8 mouse cellular contexts compared by ENCODE assay signal in the genomic region with DNA sequence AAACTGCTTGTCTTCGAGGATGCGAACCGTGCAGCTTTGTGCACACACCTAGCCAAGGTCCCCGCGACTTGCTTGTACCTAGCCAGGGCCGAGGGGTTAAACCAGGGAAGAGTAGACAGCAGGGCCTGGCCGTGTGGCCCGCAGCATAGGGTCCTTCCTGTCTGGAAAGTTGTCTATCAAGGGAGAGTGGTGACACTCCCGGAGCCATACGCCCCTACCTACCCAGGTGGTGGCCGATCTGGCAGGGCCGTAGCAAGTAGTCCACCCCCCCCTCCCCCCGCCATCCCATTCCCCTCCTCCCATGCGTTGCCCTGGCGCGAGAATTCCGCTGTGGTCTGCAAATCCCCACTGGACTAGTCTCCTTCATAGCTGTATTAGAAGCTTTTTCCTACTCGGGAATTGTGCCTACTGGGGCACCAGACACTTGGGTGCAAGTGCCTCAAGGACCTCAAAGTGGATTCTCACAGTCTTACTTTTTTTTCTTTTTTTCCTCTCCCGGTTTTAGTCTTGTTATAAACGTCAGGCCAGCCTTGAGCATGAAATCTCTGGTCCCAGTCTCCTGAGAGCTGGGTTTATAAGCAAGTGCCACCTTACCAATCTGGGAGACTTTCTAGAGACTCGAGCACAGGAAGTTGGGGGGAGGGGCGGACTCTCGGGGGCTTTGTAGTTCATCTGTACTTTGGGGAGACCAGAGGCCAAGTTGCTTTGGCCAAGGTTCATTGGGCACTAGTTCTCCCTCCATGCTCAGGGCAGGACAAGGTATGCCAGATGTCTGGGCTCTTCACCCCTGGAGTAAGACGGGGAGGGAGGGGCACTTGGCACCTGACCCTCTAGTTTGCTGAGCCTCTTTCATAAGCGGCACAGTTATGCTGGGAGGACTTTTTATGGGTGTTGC. TPM values are rescaled to one million over a fixed set of nuclear protein-coding genes. Genes with fewer than 3 reads are reported as not detected.
A peak's percentile ranks its signal among the peaks of the same experiment; 100 is the strongest.
DNase-seq lines count a peak whose midpoint lies in the region; ATAC-seq lines count a peak whose summit lies in the region.

No protein-coding gene starts in this region.

- H3K36me3 ChIP-seq in forebrain, embryonic 16.5 days (ENCODE audit: control insufficient read depth, insufficient read depth) = no peaks in the 10 kb centered on the region
- peaks cover 4% of the 10 kb centered on the region; the same call in 1 of the 2 replicates for H3K36me3 ChIP-seq in intestine, embryonic 14.5 days (ENCODE audit: control insufficient read depth, insufficient read depth, low read length)
- H3K36me3 ChIP-seq in liver, embryonic 16.5 days (ENCODE audit: control insufficient read depth, insufficient read depth) = no peaks in the 10 kb centered on the region
- no peaks in the 10 kb centered on the region; the same call in 1 of the 2 replicates for H3K36me3 ChIP-seq in neural tube, embryonic 12.5 days

- H3K27me3 ChIP-seq in forebrain, embryonic 16.5 days (replicated peaks; ENCODE audit: control insufficient read depth, insufficient read depth, low read length) = no peaks in the 10 kb centered on the region
- no peaks in the 10 kb centered on the region for H3K27me3 ChIP-seq in intestine, embryonic 14.5 days (replicated peaks; ENCODE audit: control insufficient read depth, insufficient read depth, low read length)
- no peaks in the 10 kb centered on the region for H3K27me3 ChIP-seq in liver, embryonic 16.5 days (ENCODE audit: control insufficient read depth, insufficient read depth, low read depth, low read length)
- H3K27me3 ChIP-seq in neural tube, embryonic 12.5 days (replicated peaks) = no peaks in the 10 kb centered on the region

- ATAC-seq in forebrain, embryonic 16.5 days = peak; percentile 9; the same call in 1 of the 2 replicates
- ATAC-seq in intestine, embryonic 14.5 days (replicated peaks; ENCODE audit: low FRiP score, low TSS enrichment, low read depth) = peak; percentile 41
- peak; percentile 8 for ATAC-seq in liver, embryonic 16.5 days (ENCODE audit: low read depth)
- peak; percentile 51 for ATAC-seq in neural tube, embryonic 12.5 days (ENCODE audit: low FRiP score, low read depth)

- peak overlapping the region; percentile 92 for H3K9ac ChIP-seq in forebrain, embryonic 16.5 days (replicated peaks; ENCODE audit: low read depth, low read length)
- peak overlapping the region; percentile 93 for H3K9ac ChIP-seq in intestine, embryonic 14.5 days (ENCODE audit: low read length)
- peak overlapping the region; percentile 91 for H3K9ac ChIP-seq in liver, embryonic 16.5 days (ENCODE audit: low read depth, low read length)
- peak overlapping the region; percentile 92 for H3K9ac ChIP-seq in neural tube, embryonic 12.5 days

- H3K4me1 ChIP-seq in forebrain, embryonic 16.5 days (replicated peaks; ENCODE audit: control insufficient read depth, insufficient read depth, low read length) = peaks cover 47% of the 10 kb centered on the region
- peaks cover 23% of the 10 kb centered on the region for H3K4me1 ChIP-seq in intestine, embryonic 14.5 days (replicated peaks; ENCODE audit: control insufficient read depth, insufficient read depth, low read length)
- H3K4me1 ChIP-seq in liver, embryonic 16.5 days (ENCODE audit: control insufficient read depth, low read depth, low read length) = peaks cover 27% of the 10 kb centered on the region
- H3K4me1 ChIP-seq in neural tube, embryonic 12.5 days = peaks cover 38% of the 10 kb centered on the region

- peak overlapping the region; percentile 85 for H3K27ac ChIP-seq in forebrain, embryonic 16.5 days (ENCODE audit: low read length)
- H3K27ac ChIP-seq in intestine, embryonic 14.5 days (ENCODE audit: low read depth) = peak overlapping the region; percentile 83
- peak overlapping the region; percentile 80 for H3K27ac ChIP-seq in liver, embryonic 16.5 days (ENCODE audit: low read length)
- no peak overlapping the region for H3K27ac ChIP-seq in neural tube, embryonic 12.5 days

- H3K4me2 ChIP-seq in forebrain, embryonic 16.5 days (ENCODE audit: low read length) = peak overlapping the region; percentile 85
- H3K4me2 ChIP-seq in intestine, embryonic 14.5 days (ENCODE audit: low read length) = peak overlapping the region; percentile 86
- peak overlapping the region; percentile 82 for H3K4me2 ChIP-seq in liver, embryonic 16.5 days (ENCODE audit: low read depth, low read length)
- H3K4me2 ChIP-seq in neural tube, embryonic 12.5 days (replicated peaks) = peak overlapping the region; percentile 92

- peak overlapping the region; percentile 96 for H3K4me3 ChIP-seq in forebrain, embryonic 16.5 days (replicated peaks; ENCODE audit: low read length)
- peak overlapping the region; percentile 90 for H3K4me3 ChIP-seq in intestine, embryonic 14.5 days (ENCODE audit: low read depth, low read length)
- H3K4me3 ChIP-seq in liver, embryonic 16.5 days (ENCODE audit: low read depth, low read length) = peak overlapping the region; percentile 83
- H3K4me3 ChIP-seq in neural tube, embryonic 12.5 days = peak overlapping the region; percentile 84

- under 1% methylated on average over 25 of the region's 25 CpGs for WGBS in forebrain, embryonic 16.5 days
- WGBS in intestine, embryonic 14.5 days = 1% methylated on average over 25 of the region's 25 CpGs
- 2% methylated on average over 25 of the region's 25 CpGs for WGBS in liver, embryonic 16.5 days (ENCODE audit: insufficient replicate concordance)
- WGBS in neural tube, embryonic 12.5 days = 2% methylated on average over 25 of the region's 25 CpGs

- no peaks in the 10 kb centered on the region for H3K9me3 ChIP-seq in forebrain, embryonic 16.5 days (ENCODE audit: control insufficient read depth, low read length)
- H3K9me3 ChIP-seq in intestine, embryonic 14.5 days (ENCODE audit: control insufficient read depth, low read length) = no peaks in the 10 kb centered on the region
- no peaks in the 10 kb centered on the region for H3K9me3 ChIP-seq in liver, embryonic 16.5 days (replicated peaks; ENCODE audit: control insufficient read depth, low read length)
- no peaks in the 10 kb centered on the region for H3K9me3 ChIP-seq in neural tube, embryonic 12.5 days

- peak; percentile 42 for DNase-seq in cerebellum, adult 11-12 months
- DNase-seq in cerebellum, adult 8-10 months = no peak
- DNase-seq in adipocyte (ENCODE audit: low spot score) = peak; percentile 36
- peak; percentile 79 for DNase-seq in intestine, embryonic 14.5 days (ENCODE audit: low spot score)
- no peak for DNase-seq in frontal cortex, postnatal 10 days (ENCODE audit: low spot score in 2 of 2)

RNA-seq across cellular contexts. Expression of a gene that starts 0.9 kb away (rescaled TPM):
- polyA plus RNA-seq in forebrain, embryonic 16.5 days (2015; fragmentation: Nextera tagmentation; extraction: Ambion mirVana) = 43.7 and 52.9 TPM in 2 replicates
- 12.4 and 14.0 TPM in 2 replicates for polyA plus RNA-seq in intestine, embryonic 14.5 days (2014; fragmentation: Nextera tagmentation; extraction: Ambion mirVana)
- 19.4 and 22.5 TPM in 2 replicates for polyA plus RNA-seq in liver, embryonic 16.5 days (2015; fragmentation: Nextera tagmentation; extraction: Ambion mirVana)
- 26.0 and 27.5 TPM in 2 replicates for polyA plus RNA-seq in neural tube, embryonic 12.5 days (2016; fragmentation: Nextera tagmentation; extraction: Ambion mirVana)

Comparison
In these comparisons a context has a peak if more than half of its experiments do, and no peak if none do; other contexts are left out.
1. DNase-seq: peak in cerebellum, adult 11-12 months (single experiment), adipocyte (single experiment) and intestine, embryonic 14.5 days (single experiment); none in cerebellum, adult 8-10 months (single experiment) and frontal cortex, postnatal 10 days (0 of 2).
2. Peak in every context shown above with its lines, with median percentiles within 50 percentile points of each other: ATAC-seq, H3K4me2 ChIP-seq, H3K4me3 ChIP-seq and H3K9ac ChIP-seq.